Mouse (Mus musculus) embryo, embryonic 9.5 days (tissue): Measurements from ENCODE around the gene Akap8l.

Source experiments
- DNase-seq: peaks from one replicate; pipeline ENCODE4 v3.0.0-alpha.2; 2017; ENCODE audit errors: extremely low spot score

The Akap8l gene

DNA sequence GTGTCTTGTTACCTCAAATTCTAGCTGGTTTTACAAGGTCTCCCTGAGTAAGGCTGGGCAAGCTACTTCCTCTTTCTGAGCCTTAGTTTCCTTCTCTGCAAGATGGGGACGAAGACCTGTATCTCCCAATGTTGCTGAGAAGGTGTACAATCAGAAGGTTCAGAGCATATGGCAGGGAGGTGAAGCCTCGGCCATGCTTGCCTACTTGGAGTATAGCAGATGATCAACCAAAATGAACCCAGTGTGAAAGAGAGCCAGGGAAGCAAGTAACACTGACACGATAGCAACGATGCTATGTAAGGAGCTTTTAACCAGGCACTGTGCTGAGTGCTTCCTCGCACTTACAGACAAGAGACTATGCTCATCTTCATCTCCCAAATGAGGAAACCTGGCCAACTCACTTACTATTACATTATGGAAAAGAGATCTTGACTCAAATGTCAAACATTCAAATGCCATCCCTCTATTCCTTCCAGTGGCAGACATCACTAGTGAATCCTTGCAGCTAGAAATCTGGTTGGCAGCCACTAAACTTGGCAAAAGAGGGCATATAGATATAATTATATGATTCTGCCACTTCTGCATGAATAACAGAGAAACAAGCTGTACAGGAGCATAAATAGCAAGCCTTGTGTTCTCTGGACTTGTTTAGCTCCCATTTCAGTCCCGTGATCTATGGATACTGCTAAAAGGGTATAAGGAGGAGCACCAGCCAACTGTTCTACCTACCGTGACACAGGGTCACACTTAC is 8.0 kb upstream of the Akap8l start:
- DNase-seq, result no peak

GRCm38 (mm10) chr17:32356766-32357760 is 6.7 kb upstream of the Akap8l start:
- no peak for DNase-seq

DNA sequence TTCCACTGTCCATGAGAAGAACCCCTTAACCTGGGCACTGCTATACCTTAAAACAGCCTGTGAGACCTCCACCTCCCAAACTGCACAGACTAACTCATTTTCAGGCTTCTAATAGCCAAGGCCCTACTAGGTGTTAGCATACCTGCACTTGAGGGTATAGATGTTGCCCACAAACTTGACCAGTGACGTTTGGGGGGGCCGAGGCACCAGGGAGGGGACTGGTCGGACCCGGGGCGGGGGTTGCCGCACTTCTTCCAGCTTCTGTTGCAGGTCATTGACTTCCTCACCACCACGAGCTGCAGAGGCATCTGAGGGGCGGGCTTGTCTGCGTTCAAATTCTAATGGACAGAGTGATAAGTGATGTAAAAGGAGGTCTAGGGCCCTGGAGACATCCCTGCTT is 5.9 kb upstream of the Akap8l start:
- DNase-seq, result no peak

DNA sequence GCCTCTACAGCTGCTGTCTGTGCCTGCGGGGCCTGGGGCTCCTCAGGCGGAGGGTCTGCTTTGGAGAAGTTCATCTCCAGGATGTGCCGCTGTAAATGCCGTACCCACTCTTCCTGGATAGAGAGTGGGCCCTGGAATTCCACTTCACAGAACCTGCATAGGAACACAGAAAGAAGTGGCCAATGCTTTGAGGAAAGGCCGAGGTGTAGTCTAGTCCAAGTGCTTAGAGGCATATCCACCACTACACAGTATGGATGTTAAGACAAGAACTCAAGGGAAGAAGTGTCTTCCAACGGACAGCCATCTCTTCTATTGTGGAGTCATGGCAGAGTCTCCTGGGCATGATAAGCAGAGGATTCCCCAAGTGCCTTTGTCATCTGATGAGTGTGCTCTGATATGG is 4.6 kb upstream of the Akap8l start:
- DNase-seq, result no peak

GRCm38 (mm10) chr17:32354211-32354610 is 3.8 kb upstream of the Akap8l start:
- no peak for DNase-seq

DNA sequence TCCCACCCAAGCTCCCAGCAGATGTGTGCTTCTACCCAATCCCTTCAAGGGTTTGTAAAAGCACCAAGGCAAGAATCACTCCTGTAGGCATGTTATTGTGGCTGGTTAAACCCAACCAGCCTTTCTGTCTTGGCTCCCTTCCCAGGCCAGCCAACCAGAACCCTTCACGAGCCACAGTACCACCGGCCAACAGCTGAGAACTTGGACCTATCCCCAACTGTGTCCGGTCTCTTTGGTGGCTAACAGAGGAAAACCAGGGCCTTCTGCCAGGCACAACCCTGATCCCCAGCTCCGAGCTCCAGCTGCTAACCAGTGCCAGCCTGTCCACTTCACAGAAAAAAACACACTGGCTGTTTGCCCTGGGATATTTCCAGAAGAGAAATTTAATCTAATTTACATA is 3.3 kb upstream of the Akap8l start:
- DNase-seq, result no peak

GRCm38 (mm10) chr17:32351726-32352125 is 1.3 kb upstream of the Akap8l start:
- no peak for DNase-seq

- DNase-seq, result no peak
Measured at GRCm38 (mm10) chr17:32351269-32351668, 862 bp upstream of the Akap8l start.

- DNase-seq, result no peak
Measured at GRCm38 (mm10) chr17:32349851-32350381, 491 bp downstream of the Akap8l start.

- DNase-seq, result peak; percentile 61
Measured at GRCm38 (mm10) chr17:32349037-32349732, 1.2 kb downstream of the Akap8l start.

DNA sequence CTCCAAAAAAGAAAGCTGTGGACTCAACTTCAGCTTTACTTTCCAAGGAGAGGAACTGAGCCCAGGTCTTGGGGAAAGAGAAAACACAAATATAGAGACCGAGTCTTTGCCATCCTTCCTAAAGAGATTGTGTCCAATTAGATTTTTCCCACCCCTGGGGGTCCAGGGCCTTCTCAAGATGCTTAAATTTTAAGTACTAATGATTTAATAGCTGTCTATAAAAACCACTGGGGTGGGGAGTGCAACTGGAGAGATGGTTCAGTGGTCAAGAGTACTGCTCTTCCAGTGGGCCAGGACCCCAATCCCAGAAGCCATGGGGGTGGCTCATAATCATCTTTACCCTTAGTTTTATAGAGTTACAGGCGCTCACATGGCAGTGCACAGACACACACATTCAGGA is 2.0 kb downstream of the Akap8l start:
- DNase-seq, result no peak

GRCm38 (mm10) chr17:32341102-32341501 is 9.3 kb downstream of the Akap8l start:
- DNase-seq, result no peak

GRCm38 (mm10) chr17:32340110-32340509 is 10.3 kb downstream of the Akap8l start:
- DNase-seq, result no peak

DNA sequence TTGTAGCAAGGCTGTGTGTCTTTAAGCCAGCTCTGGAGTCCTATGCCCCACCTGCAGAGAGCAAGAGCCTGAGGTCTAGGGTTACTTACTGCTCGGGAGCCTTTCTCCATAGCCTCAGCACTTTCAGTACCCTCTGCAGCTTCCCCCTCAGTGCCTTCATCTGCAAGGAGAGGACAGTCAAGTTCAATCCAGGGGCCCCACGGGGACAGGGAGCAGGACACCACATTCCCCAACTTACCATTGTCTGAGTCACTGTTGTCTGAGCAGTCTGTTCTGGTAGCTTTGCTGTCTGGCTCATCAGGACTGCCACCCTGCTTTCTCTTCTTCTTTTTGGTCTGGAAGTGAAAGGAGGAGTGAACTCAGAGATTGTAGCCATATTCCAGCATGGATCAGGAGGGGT is 14.5 kb downstream of the Akap8l start:
- no peak for DNase-seq

DNA sequence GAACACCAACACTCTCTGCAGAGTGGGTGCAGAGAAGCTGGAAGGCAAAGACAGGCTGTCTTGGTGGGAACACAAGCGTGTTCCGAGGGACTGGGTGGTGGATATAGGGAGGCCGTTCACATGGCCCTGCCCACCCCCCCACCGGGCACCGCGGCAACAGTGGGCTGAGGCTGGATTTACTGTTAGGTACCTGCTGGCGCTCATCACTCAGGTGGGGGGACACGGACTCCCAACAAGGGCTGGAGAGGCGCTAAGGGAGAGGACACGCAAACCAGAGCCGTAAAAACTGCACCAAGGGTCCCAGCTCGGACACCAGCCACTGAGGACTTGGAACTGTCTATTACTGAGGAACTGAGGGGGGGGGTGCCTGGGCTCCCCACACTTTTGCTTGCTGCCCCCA is 15.5 kb downstream of the Akap8l start:
- DNase-seq, result no peak

DNA sequence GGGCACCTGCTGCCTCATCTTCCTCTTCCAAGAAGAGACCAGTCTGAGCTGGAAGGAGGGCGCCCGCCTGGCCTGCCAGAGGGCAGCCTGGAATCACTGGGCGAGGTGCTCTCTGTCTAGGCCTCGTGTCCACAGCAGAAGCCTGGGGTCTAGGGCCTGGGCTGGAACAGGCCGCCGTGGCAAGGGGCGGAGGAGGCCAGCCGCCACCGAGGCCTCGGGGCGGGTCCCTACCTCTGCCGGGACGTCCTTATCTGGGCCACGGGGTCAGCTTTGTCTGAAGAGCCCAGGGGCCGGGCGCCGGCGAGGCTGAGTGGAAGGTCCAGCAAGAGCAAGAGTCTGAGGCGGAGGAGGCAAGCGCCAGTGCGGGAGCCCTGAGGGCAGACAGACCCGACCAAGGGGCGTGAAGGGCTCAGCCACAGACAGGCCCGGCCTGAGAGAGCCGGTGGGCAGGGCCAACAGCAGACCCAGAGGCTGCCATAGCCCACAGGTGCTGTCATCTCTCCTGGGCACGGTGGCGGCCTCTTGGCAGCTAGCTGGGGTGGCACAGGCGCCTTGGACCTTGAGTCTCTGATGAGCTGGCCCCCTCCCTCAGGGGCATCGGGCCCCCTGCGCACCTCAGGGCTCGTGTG is 16.6 kb downstream of the Akap8l start:
- no peak for DNase-seq

GRCm38 (mm10) chr17:32327501-32327900 is 22.9 kb downstream of the Akap8l start:
- DNase-seq, result no peak

DNA sequence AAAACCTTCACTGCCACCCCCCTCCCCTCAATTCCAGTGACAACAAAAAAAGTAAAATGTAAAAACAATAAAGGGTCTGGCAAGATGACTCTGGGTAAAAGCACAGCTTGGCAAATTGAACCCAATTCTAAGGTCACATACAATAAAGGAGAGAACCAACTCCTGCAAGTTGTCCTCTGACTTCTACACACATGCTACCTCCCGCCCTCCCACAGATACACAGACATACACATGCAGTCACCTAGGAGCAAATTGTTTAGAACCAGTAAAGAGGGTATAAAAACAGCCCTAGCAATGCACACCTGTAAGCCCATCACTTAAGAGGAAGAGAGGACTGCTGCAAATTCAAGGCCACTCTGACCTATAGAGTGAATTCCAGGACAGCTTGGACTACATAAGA is 27.6 kb downstream of the Akap8l start:
- DNase-seq, result no peak

- DNase-seq, result no peak
Measured at GRCm38 (mm10) chr17:32321836-32322235, 28.6 kb downstream of the Akap8l start.

DNA sequence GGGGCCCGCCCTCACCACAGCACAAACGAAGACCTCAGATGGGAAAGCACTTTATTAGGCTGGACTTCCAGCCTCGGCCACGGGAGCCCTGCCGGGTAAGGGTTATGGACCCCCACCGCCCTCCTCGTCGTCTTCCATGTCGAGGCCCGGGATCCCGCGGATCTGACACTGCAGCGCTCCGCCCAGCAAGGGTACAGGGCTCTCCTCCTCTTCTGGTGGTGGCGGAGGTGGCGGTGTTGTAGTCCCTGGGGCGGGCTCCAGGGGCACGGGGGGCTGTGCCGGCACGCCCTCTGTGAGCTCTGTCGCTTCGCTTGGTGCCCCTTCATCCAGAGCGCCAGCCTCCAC is 29.0 kb downstream of the Akap8l start:
- no peak for DNase-seq

DNA sequence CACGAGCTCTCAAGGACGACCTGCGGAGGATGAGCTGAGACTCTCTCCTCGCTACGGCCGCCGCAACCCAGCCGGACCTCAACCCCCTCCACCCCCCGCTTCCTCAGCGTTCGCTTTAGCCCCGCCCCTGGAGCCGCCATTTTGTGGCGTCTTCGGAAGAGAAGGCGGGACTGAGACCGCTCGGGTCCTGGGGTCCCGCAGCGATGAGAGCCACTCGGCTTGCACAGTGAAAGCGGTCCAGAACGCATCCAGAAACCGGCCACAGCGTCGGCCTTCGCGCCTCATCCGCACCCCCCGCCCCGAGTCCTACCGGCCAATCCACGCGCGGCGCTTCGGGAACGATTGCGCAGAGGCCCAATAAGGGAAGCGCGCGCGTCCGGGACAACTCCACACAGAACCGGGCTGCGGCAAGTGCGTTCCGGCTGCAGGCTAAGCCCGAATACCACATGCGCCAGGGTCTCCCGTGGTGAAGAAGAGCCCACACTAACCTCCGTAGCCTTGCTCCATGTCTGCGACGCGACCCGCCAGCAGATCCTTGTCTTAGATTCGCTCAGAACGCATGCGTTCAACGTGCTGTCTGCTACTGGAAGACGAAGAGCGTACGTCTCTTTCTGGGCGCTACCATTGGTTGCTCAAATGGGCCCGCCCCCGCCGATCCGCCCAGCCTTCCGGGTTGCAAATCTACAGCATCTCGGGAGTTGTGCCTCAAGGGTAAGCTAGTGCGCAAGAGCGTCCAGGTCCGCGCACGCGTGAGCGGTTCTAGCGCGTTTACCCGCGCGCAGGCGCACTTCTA is 29.6 kb downstream of the Akap8l start, which contains the start of gene Akap8:
TSS of gene Akap8 (minus strand) at position 642 of the 793 bp plus-strand sequence.
- DNase-seq, result peak; percentile 97
